Mouse (Mus musculus): ENCODE data around the gene Ank.
"Not testable (repeated sequence)": the region's sequence is repeated elsewhere in the genome, so short reads cannot be mapped to it uniquely, and the experiment has no call there.

The Ank gene

GRCm38 (mm10) chr15:27466131-27467080 lies at the start of gene Ank:
Gene Ank, plus strand, starts transcription at chr15:27466677.
- DNase-seq (ENCODE audit: low read depth) = peak; percentile 92

- peak; percentile 89 for DNase-seq (ENCODE audit: low read depth)
These were observed 47.7 kb upstream of the Ank start for GRCm38 (mm10) chr15:27418566-27419331.

- DNase-seq (ENCODE audit: low read depth) = no peak
These were observed 44.9 kb upstream of the Ank start for GRCm38 (mm10) chr15:27421531-27421930.

GRCm38 (mm10) chr15:27427581-27427980 lies 38.9 kb upstream of the Ank start:
- peak; percentile 68 for DNase-seq (ENCODE audit: low read depth)

GRCm38 (mm10) chr15:27430241-27430640 lies 36.2 kb upstream of the Ank start:
- no peak for DNase-seq (ENCODE audit: low read depth)

GRCm38 (mm10) chr15:27432851-27433615 lies 33.4 kb upstream of the Ank start:
- DNase-seq (ENCODE audit: low read depth) = peak; percentile 27

GRCm38 (mm10) chr15:27435409-27435808 lies 31.1 kb upstream of the Ank start:
- DNase-seq (ENCODE audit: low read depth) = no peak

- DNase-seq (ENCODE audit: low read depth) = no peak
These were observed 30.3 kb upstream of the Ank start for GRCm38 (mm10) chr15:27436194-27436593.

GRCm38 (mm10) chr15:27441053-27441452 lies 25.4 kb upstream of the Ank start:
- no peak for DNase-seq (ENCODE audit: low read depth)

- no peak for DNase-seq (ENCODE audit: low read depth)
These were observed 24.9 kb upstream of the Ank start for GRCm38 (mm10) chr15:27441529-27441928.

- no peak for DNase-seq (ENCODE audit: low read depth)
These were observed 24.5 kb upstream of the Ank start for GRCm38 (mm10) chr15:27441951-27442350.

GRCm38 (mm10) chr15:27444772-27445347 lies 21.6 kb upstream of the Ank start:
- no peak for DNase-seq (ENCODE audit: low read depth)

GRCm38 (mm10) chr15:27450689-27451088 lies 15.8 kb upstream of the Ank start:
- no peak for DNase-seq (ENCODE audit: low read depth)

GRCm38 (mm10) chr15:27451760-27452159 lies 14.7 kb upstream of the Ank start:
- DNase-seq (ENCODE audit: low read depth) = peak; percentile 56

GRCm38 (mm10) chr15:27452496-27452895 lies 14.0 kb upstream of the Ank start:
- DNase-seq (ENCODE audit: low read depth) = peak; percentile 50

GRCm38 (mm10) chr15:27457001-27457400 lies 9.5 kb upstream of the Ank start:
- DNase-seq (ENCODE audit: low read depth) = no peak

- DNase-seq (ENCODE audit: low read depth) = not testable (repeated sequence)
These were observed 6.7 kb upstream of the Ank start for GRCm38 (mm10) chr15:27459781-27460180.

- DNase-seq (ENCODE audit: low read depth) = no peak
These were observed 4.9 kb upstream of the Ank start for GRCm38 (mm10) chr15:27461336-27462245.

- DNase-seq (ENCODE audit: low read depth) = no peak
These were observed 2.6 kb upstream of the Ank start for GRCm38 (mm10) chr15:27463876-27464275.

- peak; percentile 79 for DNase-seq (ENCODE audit: low read depth)
These were observed 979 bp upstream of the Ank start for GRCm38 (mm10) chr15:27465391-27466005.
